Mouse (Mus musculus) layer of hippocampus, adult 6 months (tissue): Measurements from ENCODE around the gene Zdhhc14. TPM values are rescaled to one million over a fixed set of nuclear protein-coding genes. Genes with fewer than 3 reads are reported as not detected.

ENCODE experiments used
- long read RNA-seq, 2 experiments: library from polyadenylated mRNA; unstranded; transcript quantifications; one replicate each; pipeline ENCODE4 v2.0.0; 2019 to 2020
- polyA plus RNA-seq: library from polyadenylated mRNA; unstranded; fragments of <200 nt; fragmentation: Nextera tagmentation; gene quantifications from 2 replicates; pipeline ENCODE4 v1.2.3, GENCODE M21; 2021

Gene Zdhhc14
- polyA plus RNA-seq = 5.6 and 5.7 TPM in 2 replicates
- long read RNA-seq, experiment 1, partial matches to known transcripts = 5 of 7 reads
- long read RNA-seq, experiment 1, other reads (novel, unspliced or antisense) = 0 of 7 reads
- long read RNA-seq, experiment 2, transcript Zdhhc14-201 (9 exons, 3,078 nt) = major isoform, 6 of 30 reads
- long read RNA-seq, experiment 2, partial matches to known transcripts = 7 of 30 reads
- long read RNA-seq, experiment 2, other reads (novel, unspliced or antisense) = 17 of 30 reads

GRCm38 (mm10) chr17:5491801-5492745 is at the start of gene Zdhhc14:
Gene Zdhhc14, plus strand, starts transcription at chr17:5492557.

Other genes with a start within 250 kb of the Zdhhc14 start
- gene Ldhal6b, start 73.8 kb upstream of the Zdhhc14 start, polyA plus RNA-seq = 0.09 TPM in 1 of 2 replicates, not detected in the other
- gene Tmem242, start 52.3 kb upstream of the Zdhhc14 start, polyA plus RNA-seq = 85.6 and 91.2 TPM in 2 replicates